Mouse (Mus musculus) cortical plate, adult 2 months (tissue): ENCODE results near the gene Olfr222. TPM values are rescaled to one million over a fixed set of nuclear protein-coding genes. Genes with fewer than 3 reads are reported as not detected.

Source experiments
- H3K27ac ChIP-seq: fragments of 200-500 bp; 2 replicates; pipeline ENCODE4 v1.5.1; 2012; ENCODE audit warnings: low read length, control low read depth, inconsistent platforms; ENCODE audit not compliant: insufficient read depth
- H3K4me1 ChIP-seq: fragments of 200-500 bp; 2 replicates; pipeline ENCODE4 v1.6.1; 2011; ENCODE audit warnings: low read length; ENCODE audit not compliant: control insufficient read depth, insufficient read depth
- H3K4me3 ChIP-seq: fragments of 200-500 bp; 2 replicates; pipeline ENCODE4 v1.5.1; 2011; ENCODE audit warnings: mild to moderate bottlenecking, low read length, control low read depth; ENCODE audit not compliant: insufficient read depth
- CTCF ChIP-seq: fragments of 200-500 bp; IDR thresholded peaks from 2 replicates; pipeline ENCODE4 v1.5.1; 2011; ENCODE audit warnings: mild to moderate bottlenecking, control low read depth, low read length; ENCODE audit not compliant: insufficient read depth; ENCODE audit errors: extremely low read depth
- POLR2A ChIP-seq: fragments of 200-500 bp; IDR thresholded peaks from 2 replicates; pipeline ENCODE4 v1.6.1; 2011; ENCODE audit warnings: mild to moderate bottlenecking, low read length, control low read depth; ENCODE audit not compliant: insufficient read depth; ENCODE audit errors: extremely low read depth
- polyA plus RNA-seq: library from polyadenylated mRNA; depleted of rRNA; stranded (reverse); fragments of >200 nt; gene quantifications from 2 replicates; pipeline ENCODE4 v1.2.3, GENCODE M21; 2012; rRNA removed

Olfr222 gene
- polyA plus RNA-seq, 1 experiment, result not detected

GRCm38 (mm10) chr11:59526472-59527080, 49.5 kb downstream of the Olfr222 start, which contains the start of gene Zkscan17:
Gene Zkscan17 (minus strand): TSS chr11:59526751.
- Histone ChIP-seq H3K27ac (no peak within 1 kb of the TSS), H3K4me3 (no peak within 1 kb of the TSS), H3K4me1 (no peaks in the 10 kb centered on the region)
- TF ChIP-seq CTCF, result no peak
- TF ChIP-seq POLR2A, result no peak

GRCm38 (mm10) chr11:59525237-59525636, 50.8 kb downstream of the Olfr222 start:
- H3K27ac ChIP-seq, result no peak overlapping the region
- TF ChIP-seq POLR2A, result no peak
- TF ChIP-seq CTCF, result peak; percentile 93
- H3K4me3 ChIP-seq, result no peak overlapping the region
- H3K4me1 ChIP-seq, result no peaks in the 10 kb centered on the region

GRCm38 (mm10) chr11:59524150-59524549, 51.9 kb downstream of the Olfr222 start:
- H3K4me1 ChIP-seq, result no peaks in the 10 kb centered on the region
- H3K27ac ChIP-seq, result no peak overlapping the region
- TF ChIP-seq CTCF (no peak), POLR2A (no peak)
- H3K4me3 ChIP-seq, result no peak overlapping the region

Other genes starting within 250 kb of the Olfr222 start
- gene Prss38, start 200.6 kb downstream of the Olfr222 start, polyA plus RNA-seq, result 0.23 and 0.31 TPM in 2 replicates
- gene Jmjd4, start 126.2 kb downstream of the Olfr222 start, polyA plus RNA-seq, result 15.7 and 16.1 TPM in 2 replicates
- gene Snap47, start 125.0 kb downstream of the Olfr222 start, polyA plus RNA-seq, result 467 and 482 TPM in 2 replicates
- gene Zfp867, start 103.8 kb downstream of the Olfr222 start, polyA plus RNA-seq, result 2.9 and 3.8 TPM in 2 replicates
- 7.2 and 7.4 TPM in 2 replicates for gene Zkscan17, start 49.5 kb downstream of the Olfr222 start, polyA plus RNA-seq
- gene Nlrp3, start 34.7 kb downstream of the Olfr222 start, polyA plus RNA-seq, result 0.86 and 1.3 TPM in 2 replicates
- gene Olfr223, start 17.1 kb upstream of the Olfr222 start, polyA plus RNA-seq, result not detected in 2 replicates
- gene Mprip, start 85.1 kb upstream of the Olfr222 start, polyA plus RNA-seq, result 126 and 128 TPM in 2 replicates
- gene Pld6, start 211.4 kb upstream of the Olfr222 start, polyA plus RNA-seq, result 1.9 and 2.0 TPM in 2 replicates
- 51.4 and 51.6 TPM in 2 replicates for gene Flcn, start 233.8 kb upstream of the Olfr222 start, polyA plus RNA-seq